Mouse (Mus musculus): ENCODE measurements around the gene Usp22.
"Not testable (repeated sequence)": the region's sequence is repeated elsewhere in the genome, so short reads cannot be mapped to it uniquely, and the experiment has no call there.

Gene Usp22

DNA sequence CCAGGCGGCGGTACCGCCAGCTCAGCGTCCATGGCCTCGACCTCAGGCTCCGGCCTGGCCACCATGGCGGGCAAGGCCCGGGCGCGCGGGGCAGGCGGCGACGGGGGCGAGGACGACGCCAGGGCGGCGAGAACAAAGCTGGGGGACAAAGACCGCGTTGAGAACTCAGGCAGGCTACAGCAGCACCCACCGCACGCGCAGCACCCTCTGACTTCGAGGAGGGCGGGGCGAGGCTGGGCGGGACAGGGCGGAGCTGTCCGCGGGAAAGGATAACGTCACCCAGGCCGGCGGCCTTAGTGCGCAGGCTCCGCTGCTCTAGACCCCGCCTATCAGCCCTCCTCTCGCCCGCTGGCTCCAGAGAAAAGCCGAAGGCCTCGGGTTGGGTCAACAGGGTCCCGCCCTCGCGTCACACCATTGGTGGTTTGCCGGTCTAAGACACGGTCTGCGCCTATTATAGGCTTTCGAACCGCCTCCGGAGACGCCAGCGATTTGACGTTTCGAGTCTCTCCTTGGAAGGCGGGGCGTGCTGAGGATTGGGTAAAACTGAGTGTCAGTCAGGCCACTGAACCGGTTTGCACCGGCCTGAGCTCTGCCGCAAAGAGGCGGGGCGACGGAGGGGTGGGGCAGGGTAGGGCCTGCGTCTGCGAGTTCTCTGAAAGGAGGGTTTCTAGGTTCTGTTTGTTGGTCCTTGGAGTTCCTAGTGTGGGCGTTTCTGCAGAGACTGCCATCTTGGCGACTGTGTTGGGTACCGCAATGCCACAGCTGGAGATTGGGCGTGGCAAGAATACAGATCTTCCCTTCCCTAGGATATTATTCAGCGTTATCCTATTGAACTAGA, at the start of gene Usp22:
Gene Usp22, minus strand, starts transcription at position 235 of the 838 bp plus-strand sequence.
- DNase-seq (ENCODE audit: low spot score in 2 of 2): peak; percentile 100

GRCm38 (mm10) chr11:61224234-61224744, 49.4 kb upstream of the Usp22 start:
- DNase-seq (ENCODE audit: low spot score in 2 of 2): no peak

DNA sequence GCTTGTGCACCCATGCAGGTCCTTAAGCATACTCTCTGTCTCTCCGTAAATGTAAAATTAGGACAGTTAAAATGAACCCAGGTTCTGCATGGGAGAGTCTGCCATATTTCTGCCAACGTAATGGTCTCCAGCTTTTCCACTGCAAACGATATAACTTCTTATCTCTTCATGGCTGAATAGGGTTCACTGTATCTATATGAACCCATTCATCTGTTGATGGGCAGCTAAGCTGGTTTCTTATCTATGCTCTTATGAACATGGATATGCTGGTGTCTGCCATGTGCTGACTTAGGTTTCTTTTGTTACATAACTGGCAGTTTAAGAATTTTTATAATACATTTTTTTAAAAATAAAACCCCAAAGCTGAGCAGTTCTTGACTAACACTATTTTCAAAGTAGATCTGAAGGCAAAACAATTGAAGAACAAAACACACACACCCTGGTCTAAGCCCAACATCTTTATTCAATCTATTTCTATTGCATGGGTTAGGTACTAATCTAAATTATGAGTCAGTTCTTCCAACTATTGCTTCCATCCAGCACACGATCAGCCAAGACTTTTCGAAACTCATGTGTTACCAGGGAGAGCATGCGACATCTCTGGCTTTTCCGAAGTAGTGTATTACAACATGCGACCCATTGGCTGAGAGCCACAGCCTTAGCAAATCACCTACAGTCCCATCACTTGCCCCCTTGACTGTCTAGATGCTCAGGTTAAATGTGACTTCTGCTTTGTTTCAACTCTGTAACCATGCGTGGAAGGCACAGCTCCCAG, 48.3 kb upstream of the Usp22 start:
- DNase-seq (ENCODE audit: low spot score in 2 of 2): no peak

DNA sequence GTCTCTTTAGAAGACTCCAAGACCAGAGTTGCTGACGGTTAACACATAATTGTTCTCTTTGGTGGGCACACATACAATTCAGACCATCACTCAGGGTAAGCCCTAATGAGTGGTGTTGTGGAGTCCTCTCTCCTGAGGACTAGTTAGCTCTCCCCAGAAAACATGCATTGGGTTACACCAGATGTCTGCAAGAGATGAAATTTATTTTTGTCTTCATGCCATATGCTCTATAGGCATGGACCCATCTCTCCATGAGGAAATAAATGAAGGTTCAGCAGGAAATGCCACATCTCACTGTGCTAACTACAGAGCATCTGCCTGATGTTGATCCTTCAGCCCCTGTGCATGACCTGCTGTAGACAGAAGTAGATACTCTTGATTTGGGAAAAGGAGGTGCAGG, 47.2 kb upstream of the Usp22 start:
- no peak for DNase-seq (ENCODE audit: low spot score in 2 of 2)

DNA sequence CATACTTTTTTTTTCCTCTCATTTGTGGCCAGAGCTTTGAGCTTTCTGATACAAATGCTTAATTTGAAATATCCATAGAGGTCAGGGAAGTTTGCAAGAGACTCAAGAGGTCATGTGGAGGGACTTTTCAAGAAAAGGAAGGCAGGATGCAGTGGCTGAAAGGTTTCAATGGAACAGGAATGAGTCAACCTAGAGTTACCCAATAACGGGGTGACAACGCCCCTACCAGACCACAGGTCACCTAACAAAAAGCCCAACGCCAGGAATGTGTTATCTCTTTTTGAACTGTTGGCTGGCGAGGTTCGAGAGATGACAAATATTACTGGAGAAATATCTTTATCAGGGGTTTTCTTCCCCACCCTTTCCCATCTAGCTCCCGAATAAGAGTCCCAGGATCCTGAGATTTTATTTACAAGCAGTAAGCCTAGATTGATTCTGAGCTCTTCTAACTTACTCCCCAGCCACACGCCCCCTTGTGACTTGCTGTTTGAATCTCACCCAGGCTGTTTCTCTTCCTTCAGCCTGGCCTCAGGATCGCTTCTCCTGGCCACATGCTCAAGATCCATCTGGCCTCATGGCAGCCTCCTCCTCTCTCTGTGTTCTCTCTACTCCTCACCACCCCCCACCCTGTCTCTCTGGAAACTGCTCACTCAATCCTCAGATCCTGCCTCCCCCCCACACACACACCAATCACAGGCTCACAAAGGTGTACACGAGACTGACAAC, 45.5 kb upstream of the Usp22 start:
- peak in 1 of 2 experiments; percentile 35 for DNase-seq (ENCODE audit: low spot score in 2 of 2)

GRCm38 (mm10) chr11:61215936-61216335, 41.1 kb upstream of the Usp22 start:
- no peak for DNase-seq (ENCODE audit: low spot score in 2 of 2)

GRCm38 (mm10) chr11:61212102-61212501, 37.2 kb upstream of the Usp22 start:
- DNase-seq (ENCODE audit: low spot score in 2 of 2): no peak

DNA sequence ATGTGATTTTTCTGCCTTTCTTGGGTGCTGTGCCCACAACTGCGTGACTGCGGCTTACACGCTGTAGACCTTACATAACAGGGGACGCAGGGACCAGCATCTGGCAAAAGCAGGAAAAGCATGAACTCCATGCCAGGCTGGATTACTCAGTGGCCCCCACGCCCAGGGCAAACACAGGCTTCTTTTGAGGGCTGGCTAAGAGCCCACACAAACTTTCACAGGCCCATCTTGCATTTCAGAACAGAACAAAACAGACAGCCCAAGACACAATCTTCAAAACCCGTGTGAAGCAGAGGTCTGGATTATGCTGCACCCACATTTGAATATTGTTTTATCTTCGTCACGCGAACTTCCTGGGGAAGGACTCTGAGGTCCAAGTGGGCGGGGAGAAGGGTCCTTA, 33.5 kb upstream of the Usp22 start:
- DNase-seq (ENCODE audit: low spot score in 2 of 2): no peak

- DNase-seq (ENCODE audit: low spot score in 2 of 2): no peak
These were observed 32.8 kb upstream of the Usp22 start, which contains the start of gene Aldh3a1 for GRCm38 (mm10) chr11:61207487-61208246. Aldh3a1 (plus strand) TSS chr11:61207537.

- no peak for DNase-seq (ENCODE audit: low spot score in 2 of 2)
These were observed 31.3 kb upstream of the Usp22 start for GRCm38 (mm10) chr11:61206136-61206535.

DNA sequence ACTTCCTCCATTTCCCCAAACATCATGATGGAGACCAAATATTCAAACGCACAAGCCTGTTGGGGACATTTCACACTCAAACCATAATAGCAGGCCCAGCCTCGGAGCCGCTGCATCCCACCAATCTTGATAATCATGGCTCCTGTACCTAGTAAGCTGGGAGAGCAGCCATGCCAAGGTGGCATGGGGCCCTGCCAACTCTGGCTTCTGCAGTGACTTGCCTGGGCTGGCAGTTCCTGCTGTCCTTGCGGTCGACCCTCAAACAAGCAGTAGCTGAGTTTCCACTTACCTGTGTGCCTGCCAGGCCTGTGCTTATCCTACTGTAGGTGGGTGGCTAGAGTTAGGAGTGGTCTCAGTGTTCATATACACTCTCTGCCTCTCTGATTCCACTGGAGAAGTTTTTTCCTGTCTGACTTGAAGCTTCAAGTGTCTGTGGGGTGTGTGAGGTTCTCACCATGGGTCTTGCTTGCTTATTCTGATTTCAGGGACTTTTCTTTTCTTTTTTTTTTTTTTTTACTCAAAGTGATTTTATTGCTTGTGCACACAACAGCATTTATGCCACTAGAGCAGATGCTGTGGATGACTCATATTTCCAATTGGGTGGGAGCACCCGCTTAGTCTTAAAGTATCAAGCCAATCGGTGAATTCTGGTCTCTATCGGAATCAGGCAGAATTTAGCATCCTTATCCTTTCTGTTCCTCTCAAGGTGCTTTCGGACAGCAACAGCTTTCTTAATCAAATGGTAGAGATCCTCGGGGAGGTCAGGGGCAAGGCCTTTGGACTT, 30.5 kb upstream of the Usp22 start:
- no peak for DNase-seq (ENCODE audit: low spot score in 2 of 2)

DNA sequence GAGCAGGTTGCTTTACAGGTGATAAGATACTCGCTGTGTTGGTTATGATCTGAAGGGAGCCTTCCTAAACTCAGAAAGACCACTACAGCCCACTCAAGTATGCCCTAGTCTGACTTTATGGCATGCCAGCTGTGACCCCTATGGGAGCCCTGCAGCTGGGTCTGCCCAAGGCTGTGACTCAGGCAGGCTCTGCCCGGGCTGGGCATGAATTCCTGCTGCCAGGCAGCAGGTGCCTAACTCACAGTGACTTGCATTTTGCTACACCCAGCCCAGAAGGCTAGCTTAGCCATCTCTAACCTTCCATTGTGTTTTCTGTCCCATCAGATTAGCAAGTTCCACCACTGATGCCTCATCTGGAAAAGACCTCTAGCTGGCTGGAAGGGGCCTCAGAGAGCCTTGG, 28.0 kb upstream of the Usp22 start:
- DNase-seq (ENCODE audit: low spot score in 2 of 2): no peak

GRCm38 (mm10) chr11:61202186-61202585, 27.3 kb upstream of the Usp22 start:
- DNase-seq (ENCODE audit: low spot score in 2 of 2): no peak

- no peak for DNase-seq (ENCODE audit: low spot score in 2 of 2)
These were observed 24.9 kb upstream of the Usp22 start for GRCm38 (mm10) chr11:61199620-61200362.

DNA sequence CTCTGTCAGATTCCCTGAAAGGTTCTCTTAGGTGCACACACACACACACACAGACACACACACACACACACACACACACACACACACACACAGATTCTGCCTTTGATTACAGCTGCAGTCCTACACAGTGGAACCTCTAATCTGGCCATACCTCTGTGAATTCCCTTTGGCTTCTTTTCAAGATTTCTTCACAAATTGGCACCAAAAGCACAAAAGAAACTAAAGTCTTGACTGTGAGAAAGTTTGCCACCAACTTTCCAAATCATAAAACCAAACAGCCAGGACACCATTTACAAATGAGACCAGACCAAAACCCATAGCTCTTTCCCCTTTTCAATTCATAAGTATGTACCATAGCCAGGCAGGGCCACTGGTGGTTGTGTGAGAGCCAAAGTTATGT, 23.1 kb upstream of the Usp22 start:
- DNase-seq (ENCODE audit: low spot score in 2 of 2): no peak

- DNase-seq (ENCODE audit: low spot score in 2 of 2): no peak
These were observed 21.9 kb upstream of the Usp22 start for GRCm38 (mm10) chr11:61196616-61197353.

GRCm38 (mm10) chr11:61193392-61193791, 18.5 kb upstream of the Usp22 start:
- peak in 1 of 2 experiments; percentile 70 for DNase-seq (ENCODE audit: low spot score in 2 of 2)

GRCm38 (mm10) chr11:61192779-61193178, 17.9 kb upstream of the Usp22 start:
- DNase-seq (ENCODE audit: low spot score in 2 of 2): no peak

- not testable (repeated sequence) for DNase-seq (ENCODE audit: low spot score in 2 of 2)
These were observed 17.3 kb upstream of the Usp22 start for GRCm38 (mm10) chr11:61192123-61192522.
